Mouse (Mus musculus): ENCODE measurements at regions not wholly inside any gene's neighbourhood (a gene's known extent, or its start where the extent isn't known, plus 50 kb on each side); places are given as distances from the start of the nearest gene placed in this dataset.
"Not testable (repeated sequence)": the region's sequence is repeated elsewhere in the genome, so short reads cannot be mapped to it uniquely, and the experiment has no call there.

- Histone ChIP-seq H3K4me1 (ENCODE audit: insufficient read depth, low read depth, low read length) (no peaks in the 10 kb centered on the region), H3K27me3 (ENCODE audit: insufficient read depth, low read length) (no peaks in the 10 kb centered on the region), H3K9me3 (replicated peaks) (peaks cover 52% of the 10 kb centered on the region), H3K36me3 (replicated peaks) (no peaks in the 10 kb centered on the region), H3K4me3 (ENCODE audit: low read depth, low read length) (no peak overlapping the region)
- no peak for TF ChIP-seq GATA1 (IDR thresholded peaks at IDR 0.05; ENCODE audit: borderline replicate concordance, low read length)
- no peak for TF ChIP-seq GATA2 (IDR thresholded peaks at IDR 0.05; ENCODE audit: borderline replicate concordance, low read depth, low read length)
- TF ChIP-seq CTCF (IDR thresholded peaks at IDR 0.05; ENCODE audit: low read depth, low read length), result no peak
- DNase-seq (ENCODE audit: low spot score) (no peak), ATAC-seq (ENCODE audit: extremely low read depth, insufficient number of reproducible peaks, low FRiP score, poor library complexity, severe bottlenecking) (no peak)
These were observed 249.2 kb upstream of the Irx1 start for GRCm38 (mm10) chr13:72212747-72213146.

DNA sequence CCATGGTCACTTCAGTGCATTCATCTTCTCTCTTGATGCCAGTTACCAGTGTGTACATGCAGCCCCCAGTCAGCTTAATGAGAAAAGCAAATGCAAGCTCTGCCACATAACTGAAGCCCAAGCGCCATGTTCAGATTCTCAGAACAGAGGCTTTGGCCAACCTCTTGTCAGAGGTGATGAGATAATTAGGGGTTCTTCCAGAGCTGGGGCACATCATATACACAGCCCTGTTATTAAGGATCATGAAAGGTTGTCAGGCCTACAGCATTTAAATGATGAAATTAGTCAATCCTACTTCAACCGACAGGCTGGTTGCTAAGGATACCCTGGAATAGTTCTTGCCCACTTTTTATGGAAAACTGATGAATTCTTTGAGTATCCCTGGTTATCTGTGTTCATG lies 255.8 kb upstream of the Irx1 start:
- H3K36me3 ChIP-seq (replicated peaks), result no peaks in the 10 kb centered on the region
- H3K9me3 ChIP-seq (replicated peaks), result peaks cover 22% of the 10 kb centered on the region
- H3K27me3 ChIP-seq (ENCODE audit: insufficient read depth, low read length), result no peaks in the 10 kb centered on the region
- ATAC-seq (ENCODE audit: extremely low read depth, insufficient number of reproducible peaks, low FRiP score, poor library complexity, severe bottlenecking) (no peak), DNase-seq (ENCODE audit: low spot score) (no peak)
- H3K4me3 ChIP-seq (ENCODE audit: low read depth, low read length), result no peak overlapping the region
- TF ChIP-seq GATA1 (IDR thresholded peaks at IDR 0.05; ENCODE audit: borderline replicate concordance, low read length) (no peak), POLR2AphosphoS5 (IDR thresholded peaks at IDR 0.05; ENCODE audit: insufficient replicate concordance, low read depth, low read length) (no peak), TAL1 (conservative IDR thresholded peaks at IDR 0.05; ENCODE audit: low read depth, low read length) (no peak), CTCF (IDR thresholded peaks at IDR 0.05; ENCODE audit: low read depth, low read length) (no peak), GATA2 (IDR thresholded peaks at IDR 0.05; ENCODE audit: borderline replicate concordance, low read depth, low read length) (no peak)
- no peaks in the 10 kb centered on the region for H3K4me1 ChIP-seq (ENCODE audit: insufficient read depth, low read depth, low read length)

- Histone ChIP-seq H3K36me3 (replicated peaks) (no peaks in the 10 kb centered on the region), H3K9me3 (replicated peaks) (peaks cover 51% of the 10 kb centered on the region), H3K4me1 (ENCODE audit: insufficient read depth, low read depth, low read length) (no peaks in the 10 kb centered on the region), H3K27me3 (ENCODE audit: insufficient read depth, low read length) (no peaks in the 10 kb centered on the region), H3K4me3 (ENCODE audit: low read depth, low read length) (no peak overlapping the region)
- no peak for DNase-seq (ENCODE audit: low spot score)
- no peak for ATAC-seq (ENCODE audit: extremely low read depth, insufficient number of reproducible peaks, low FRiP score, poor library complexity, severe bottlenecking)
- TF ChIP-seq GATA1 (IDR thresholded peaks at IDR 0.05; ENCODE audit: borderline replicate concordance, low read length) (no peak), POLR2AphosphoS5 (IDR thresholded peaks at IDR 0.05; ENCODE audit: insufficient replicate concordance, low read depth, low read length) (no peak), TAL1 (conservative IDR thresholded peaks at IDR 0.05; ENCODE audit: low read depth, low read length) (no peak), CTCF (IDR thresholded peaks at IDR 0.05; ENCODE audit: low read depth, low read length) (no peak), GATA2 (IDR thresholded peaks at IDR 0.05; ENCODE audit: borderline replicate concordance, low read depth, low read length) (no peak)
These were observed 263.6 kb upstream of the Irx1 start for GRCm38 (mm10) chr13:72227102-72227501.

DNA sequence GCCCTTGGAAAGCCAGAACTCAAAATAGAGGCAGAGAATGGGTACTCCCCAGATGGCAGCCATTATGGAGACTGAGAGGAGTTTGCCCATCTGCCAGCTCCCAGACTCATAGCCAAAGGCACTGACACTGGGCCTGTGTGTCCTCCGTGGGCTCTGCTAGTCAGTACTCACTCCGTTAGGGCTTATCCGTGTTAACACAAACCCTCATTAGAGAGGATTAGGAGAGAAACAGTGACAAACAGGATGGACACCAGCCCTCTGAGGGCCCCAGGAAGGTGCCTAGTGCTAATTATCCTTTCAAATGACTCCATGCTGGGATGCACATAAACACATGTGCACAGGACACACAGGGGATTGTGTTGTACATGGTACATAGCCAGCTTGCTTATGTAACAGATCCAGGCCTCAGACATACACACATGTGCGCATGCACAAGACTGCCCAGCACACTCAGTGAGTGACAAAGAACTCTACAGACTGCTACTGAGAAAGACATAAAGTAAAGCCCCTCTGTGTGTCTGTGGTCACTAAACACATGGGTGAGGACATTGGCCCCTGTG lies 267.6 kb upstream of the Irx1 start:
- H3K27me3 ChIP-seq (ENCODE audit: insufficient read depth, low read length), result no peaks in the 10 kb centered on the region

DNA sequence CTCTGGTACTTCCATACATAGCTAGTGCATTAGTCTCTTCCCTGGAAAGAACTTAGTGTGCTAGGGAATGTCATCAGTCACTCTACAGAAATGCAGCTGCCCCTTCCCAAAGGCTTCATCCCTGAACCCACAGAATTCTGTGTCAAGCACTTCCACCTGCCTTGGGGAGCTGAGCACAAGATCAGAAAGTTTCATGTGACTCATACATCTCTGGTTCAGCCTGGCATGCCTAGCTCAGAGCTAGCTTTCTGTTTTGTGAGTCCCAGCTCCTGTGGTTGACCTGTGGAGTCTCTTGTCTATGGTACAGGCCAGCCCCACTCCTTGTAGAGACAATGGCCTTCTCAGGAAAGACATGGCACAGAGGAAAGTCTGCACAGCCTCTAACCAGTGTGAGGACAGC lies 268.6 kb upstream of the Irx1 start:
- no peak for TF ChIP-seq TAL1 (conservative IDR thresholded peaks at IDR 0.05; ENCODE audit: low read depth, low read length)
- TF ChIP-seq POLR2AphosphoS5 (IDR thresholded peaks at IDR 0.05; ENCODE audit: insufficient replicate concordance, low read depth, low read length), result no peak
- TF ChIP-seq GATA1 (IDR thresholded peaks at IDR 0.05; ENCODE audit: borderline replicate concordance, low read length), result no peak
- ATAC-seq (ENCODE audit: extremely low read depth, insufficient number of reproducible peaks, low FRiP score, poor library complexity, severe bottlenecking), result no peak
- Histone ChIP-seq H3K4me1 (ENCODE audit: insufficient read depth, low read depth, low read length) (no peaks in the 10 kb centered on the region), H3K27me3 (ENCODE audit: insufficient read depth, low read length) (no peaks in the 10 kb centered on the region), H3K9me3 (replicated peaks) (peaks cover 60% of the 10 kb centered on the region), H3K36me3 (replicated peaks) (no peaks in the 10 kb centered on the region), H3K4me3 (ENCODE audit: low read depth, low read length) (no peak overlapping the region)
- DNase-seq (ENCODE audit: low spot score), result no peak

More for the DNA sequence above, 267.6 kb upstream of the Irx1 start:
- no peaks in the 10 kb centered on the region for H3K4me1 ChIP-seq (ENCODE audit: insufficient read depth, low read depth, low read length)
- no peaks in the 10 kb centered on the region for H3K36me3 ChIP-seq (replicated peaks)
- no peak overlapping the region for H3K4me3 ChIP-seq (ENCODE audit: low read depth, low read length)
- TF ChIP-seq GATA2 (IDR thresholded peaks at IDR 0.05; ENCODE audit: borderline replicate concordance, low read depth, low read length) (no peak), GATA1 (IDR thresholded peaks at IDR 0.05; ENCODE audit: borderline replicate concordance, low read length) (no peak), CTCF (IDR thresholded peaks at IDR 0.05; ENCODE audit: low read depth, low read length) (no peak), POLR2AphosphoS5 (IDR thresholded peaks at IDR 0.05; ENCODE audit: insufficient replicate concordance, low read depth, low read length) (no peak), TAL1 (conservative IDR thresholded peaks at IDR 0.05; ENCODE audit: low read depth, low read length) (no peak)
- H3K9me3 ChIP-seq (replicated peaks), result peaks cover 59% of the 10 kb centered on the region
- ATAC-seq (ENCODE audit: extremely low read depth, insufficient number of reproducible peaks, low FRiP score, poor library complexity, severe bottlenecking) (no peak), DNase-seq (ENCODE audit: low spot score) (no peak)

DNA sequence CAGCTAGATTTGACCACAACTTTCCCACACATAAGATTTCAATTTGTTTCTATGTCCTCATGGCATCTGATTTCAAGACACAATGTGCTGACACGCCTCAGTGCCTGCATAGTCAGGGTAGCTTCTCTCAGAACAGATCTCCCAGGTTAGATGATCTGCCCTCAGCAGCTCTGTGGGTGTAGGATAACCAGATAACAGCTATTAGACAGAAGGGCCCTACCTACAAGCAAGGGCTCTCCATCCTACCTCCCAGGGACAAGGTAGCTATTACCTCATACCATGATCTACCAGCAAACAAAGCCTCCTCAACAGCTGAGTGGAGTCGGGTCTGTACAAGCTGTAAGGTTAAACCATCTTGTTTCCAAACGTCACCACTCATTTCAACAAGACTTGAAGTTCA lies 278.4 kb upstream of the Irx1 start:
- H3K4me1 ChIP-seq (ENCODE audit: insufficient read depth, low read depth, low read length), result no peaks in the 10 kb centered on the region
- no peaks in the 10 kb centered on the region for H3K36me3 ChIP-seq (replicated peaks)
- H3K4me3 ChIP-seq (ENCODE audit: low read depth, low read length), result no peak overlapping the region
- peaks cover 30% of the 10 kb centered on the region for H3K9me3 ChIP-seq (replicated peaks)
- no peak for ATAC-seq (ENCODE audit: extremely low read depth, insufficient number of reproducible peaks, low FRiP score, poor library complexity, severe bottlenecking)
- TF ChIP-seq POLR2AphosphoS5 (IDR thresholded peaks at IDR 0.05; ENCODE audit: insufficient replicate concordance, low read depth, low read length) (no peak), CTCF (IDR thresholded peaks at IDR 0.05; ENCODE audit: low read depth, low read length) (no peak), TAL1 (conservative IDR thresholded peaks at IDR 0.05; ENCODE audit: low read depth, low read length) (no peak), GATA1 (IDR thresholded peaks at IDR 0.05; ENCODE audit: borderline replicate concordance, low read length) (no peak), GATA2 (IDR thresholded peaks at IDR 0.05; ENCODE audit: borderline replicate concordance, low read depth, low read length) (no peak)
- no peak for DNase-seq (ENCODE audit: low spot score)
- H3K27me3 ChIP-seq (ENCODE audit: insufficient read depth, low read length), result no peaks in the 10 kb centered on the region

DNA sequence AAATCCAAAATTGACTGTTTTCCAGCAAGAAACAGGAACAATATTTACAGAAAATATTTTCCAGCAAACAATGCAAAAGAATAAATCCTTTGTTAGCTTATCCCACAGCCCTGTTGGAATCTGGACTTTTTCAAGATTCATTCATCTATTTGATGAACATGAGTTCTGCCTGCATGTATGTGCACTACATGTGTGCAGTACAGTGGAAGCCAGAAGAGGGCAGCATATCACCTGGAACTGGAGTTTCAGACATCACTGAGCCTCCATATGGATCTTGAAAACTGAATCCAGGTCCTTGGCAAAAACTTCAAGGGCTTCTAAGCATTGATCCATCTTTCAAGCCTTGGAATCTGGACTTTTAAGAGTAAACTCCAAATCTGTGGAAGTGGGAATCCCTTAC lies 286.9 kb upstream of the Irx1 start:
- peaks cover 13% of the 10 kb centered on the region for H3K9me3 ChIP-seq (replicated peaks)
- H3K27me3 ChIP-seq (ENCODE audit: insufficient read depth, low read length), result no peaks in the 10 kb centered on the region
- no peak for ATAC-seq (ENCODE audit: extremely low read depth, insufficient number of reproducible peaks, low FRiP score, poor library complexity, severe bottlenecking)
- H3K4me1 ChIP-seq (ENCODE audit: insufficient read depth, low read depth, low read length), result no peaks in the 10 kb centered on the region
- TF ChIP-seq GATA2 (IDR thresholded peaks at IDR 0.05; ENCODE audit: borderline replicate concordance, low read depth, low read length), result no peak
- TF ChIP-seq CTCF (IDR thresholded peaks at IDR 0.05; ENCODE audit: low read depth, low read length), result no peak
- no peak for TF ChIP-seq GATA1 (IDR thresholded peaks at IDR 0.05; ENCODE audit: borderline replicate concordance, low read length)
- TF ChIP-seq POLR2AphosphoS5 (IDR thresholded peaks at IDR 0.05; ENCODE audit: insufficient replicate concordance, low read depth, low read length), result no peak
- TF ChIP-seq TAL1 (conservative IDR thresholded peaks at IDR 0.05; ENCODE audit: low read depth, low read length), result no peak
- H3K36me3 ChIP-seq (replicated peaks), result no peaks in the 10 kb centered on the region
- no peak for DNase-seq (ENCODE audit: low spot score)
- H3K4me3 ChIP-seq (ENCODE audit: low read depth, low read length), result no peak overlapping the region

DNA sequence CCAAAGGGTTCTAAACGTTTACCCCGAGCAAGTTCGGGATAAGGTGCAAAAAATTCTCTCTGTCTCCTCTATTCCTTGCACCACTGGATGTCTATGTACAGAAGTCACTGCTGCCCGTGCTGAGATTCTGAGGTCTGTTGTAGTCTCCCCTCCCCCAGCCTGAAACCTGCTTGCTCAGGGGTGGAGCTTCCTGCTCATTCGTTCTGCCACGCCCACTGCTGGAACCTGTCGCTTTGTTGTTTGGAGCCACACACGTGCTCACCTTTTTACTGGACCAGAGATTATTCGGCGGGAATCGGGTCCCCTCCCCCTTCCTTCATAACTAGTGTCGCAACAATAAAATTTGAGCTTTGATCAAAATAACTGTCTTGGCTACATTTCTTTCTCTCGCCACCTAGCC lies 289.7 kb upstream of the Irx1 start:
- not testable (repeated sequence) for H3K4me3 ChIP-seq (ENCODE audit: low read depth, low read length); H3K36me3 ChIP-seq (replicated peaks); ATAC-seq (ENCODE audit: extremely low read depth, insufficient number of reproducible peaks, low FRiP score, poor library complexity, severe bottlenecking); DNase-seq (ENCODE audit: low spot score); H3K27me3 ChIP-seq (ENCODE audit: insufficient read depth, low read length); H3K9me3 ChIP-seq (replicated peaks); H3K4me1 ChIP-seq (ENCODE audit: insufficient read depth, low read depth, low read length)
